Mouse (Mus musculus): ENCODE data around the gene Zfp655. TPM values are rescaled to one million over a fixed set of nuclear protein-coding genes. Genes with fewer than 3 reads are reported as not detected.

Gene Zfp655
- 10 to 100 TPM; 46.1 to 56.4 TPM for total RNA-seq (2023)

GRCm38 (mm10) chr5:145231367-145231871 lies at the start of gene Zfp655:
Gene Zfp655 (plus strand): TSS chr5:145231715.

DNA sequence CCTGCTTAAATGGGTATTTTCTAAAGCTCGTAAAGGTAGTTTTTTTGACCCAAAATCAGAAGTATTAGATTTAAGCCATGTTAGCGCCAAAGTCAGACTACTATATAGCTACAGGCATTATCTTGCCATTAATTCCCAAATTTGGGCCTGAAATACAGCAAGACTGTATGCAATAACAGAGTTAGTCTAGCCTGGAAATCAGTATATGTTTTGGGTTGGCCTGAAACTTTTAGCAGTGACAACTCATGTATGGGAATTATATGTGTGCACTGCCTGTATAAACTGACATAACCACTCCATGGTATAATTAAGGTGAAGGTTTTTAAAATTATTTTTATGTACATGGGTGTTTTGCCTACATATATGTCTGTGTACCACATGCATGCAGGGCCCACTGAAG lies 39.6 kb upstream of the Zfp655 start, which contains the start of gene Atp5j2:
Gene Atp5j2, minus strand, starts transcription at position 101 of the 400 bp plus-strand sequence.

GRCm38 (mm10) chr5:145201321-145201991 lies 30.1 kb upstream of the Zfp655 start, which contains the start of gene Zkscan14:
Gene Zkscan14 (minus strand): TSS chr5:145201868.

DNA sequence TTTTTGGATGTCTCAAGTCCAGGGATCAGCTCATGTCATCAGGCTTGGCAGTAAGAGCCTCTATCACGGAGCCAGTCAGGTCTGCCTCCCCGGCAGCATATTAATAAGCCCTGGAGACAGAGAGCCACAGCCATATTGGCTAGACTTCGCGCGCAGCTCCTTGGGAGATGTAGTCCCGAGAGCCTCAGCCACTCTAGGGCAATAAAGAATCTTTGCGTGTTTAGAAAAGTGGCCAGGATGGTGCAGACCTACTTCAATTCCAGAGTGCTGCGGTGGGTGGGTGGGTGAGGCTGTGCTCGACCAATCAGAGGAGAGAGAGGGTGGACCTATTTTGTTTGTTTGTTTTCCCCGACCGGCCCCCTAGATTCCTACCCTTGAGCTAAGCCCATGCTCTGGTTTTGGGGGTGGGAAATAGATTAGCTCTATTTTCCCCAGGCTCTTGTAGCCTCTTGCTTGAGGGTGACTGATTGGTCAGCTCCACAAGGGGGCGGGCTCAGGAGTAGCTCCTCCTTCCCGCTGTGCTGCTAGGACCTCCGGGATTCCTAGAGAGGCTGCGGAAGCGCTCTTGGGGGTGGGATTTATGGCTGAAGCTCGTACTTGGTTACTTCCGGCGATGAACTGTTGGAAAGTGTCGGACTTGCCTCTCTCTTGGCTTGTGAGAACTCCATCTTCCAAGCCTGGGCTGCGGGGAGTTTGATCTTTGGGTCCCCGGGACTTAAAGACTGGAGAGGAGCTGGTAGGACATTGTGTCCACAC lies 27.4 kb upstream of the Zfp655 start, which contains the start of gene Zkscan5:
Gene Zkscan5, plus strand, starts transcription at position 627 of the 756 bp plus-strand sequence.

DNA sequence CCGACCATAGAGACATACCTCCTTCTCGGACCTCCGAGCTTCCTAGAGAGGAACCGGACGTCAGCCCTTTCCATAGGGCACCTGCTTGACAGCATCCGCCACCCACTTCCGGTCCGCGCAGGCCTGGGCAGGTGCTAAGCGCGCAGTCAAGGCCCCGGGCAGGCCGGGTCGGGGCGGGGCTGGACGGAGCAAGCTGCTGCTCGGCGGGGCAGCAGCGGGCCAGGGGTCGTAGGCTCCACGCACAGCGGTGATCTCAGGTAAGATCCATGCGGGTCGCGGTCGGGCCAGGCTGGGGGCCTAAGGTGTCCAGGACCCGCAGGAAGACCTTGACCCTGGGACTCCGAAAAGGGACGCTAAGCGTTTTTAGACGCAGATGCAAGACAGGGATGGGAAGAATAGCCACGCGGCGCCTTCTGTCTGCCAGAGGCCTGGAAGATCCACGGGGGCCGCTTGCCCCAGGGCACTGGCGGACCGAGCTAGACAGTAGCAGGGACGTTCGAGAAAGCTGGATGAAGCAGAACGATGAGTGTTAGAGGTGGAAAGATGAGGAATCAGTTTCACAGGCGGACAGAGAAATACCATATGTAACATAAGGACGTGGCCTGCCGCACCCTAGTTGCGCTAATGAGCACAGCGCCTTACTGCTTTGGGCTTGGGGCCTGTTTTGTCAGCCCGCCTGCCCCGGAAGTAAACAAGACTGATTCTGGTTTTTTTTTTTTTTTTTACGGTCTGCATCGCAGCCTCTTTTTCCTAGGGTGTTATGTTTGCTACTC lies 49.0 kb downstream of the Zfp655 start, which contains the start of gene Zscan25:
Gene Zscan25, plus strand, starts transcription at position 130 of the 773 bp plus-strand sequence.

Other genes with a start within 250 kb of the Zfp655 start
- gene Gm4871, start 199.0 kb upstream of the Zfp655 start, total RNA-seq (2023) = not detected
- gene 1700018F24Rik, start 188.7 kb upstream of the Zfp655 start, total RNA-seq (2023) = not detected
- 10 to 100 TPM; 79.1 to 86.9 TPM for gene Arpc1a, start 147.9 kb upstream of the Zfp655 start, total RNA-seq (2023)
- not detected for gene Kpna7, start 147.7 kb upstream of the Zfp655 start, total RNA-seq (2023)
- 1,000 to 10,000 TPM in 1 of 2 experiments, 100 to 1,000 TPM in 1; 966 to 1,061 TPM for gene Arpc1b, start 117.5 kb upstream of the Zfp655 start, total RNA-seq (2023)
- gene Pdap1, start 91.5 kb upstream of the Zfp655 start, total RNA-seq (2023) = 10 to 100 TPM; 34.0 to 39.6 TPM
- gene Bud31, start 91.4 kb upstream of the Zfp655 start, total RNA-seq (2023) = 100 to 1,000 TPM; 123 to 126 TPM
- gene Ptcd1, start 64.6 kb upstream of the Zfp655 start, total RNA-seq (2023) = 10 to 100 TPM; 13.8 to 15.7 TPM
- gene Cpsf4, start 64.5 kb upstream of the Zfp655 start, total RNA-seq (2023) = 10 to 100 TPM; 29.3 to 29.5 TPM
- gene Atp5j2, start 39.7 kb upstream of the Zfp655 start, total RNA-seq (2023) = 100 to 1,000 TPM; 112 TPM
- 10 to 100 TPM; 12.5 to 14.7 TPM for gene Zkscan14, start 29.8 kb upstream of the Zfp655 start, total RNA-seq (2023)
- gene Zkscan5, start 27.2 kb upstream of the Zfp655 start, total RNA-seq (2023) = 1 to 10 TPM; 4.0 to 4.1 TPM
- 1 to 10 TPM; 7.8 to 8.1 TPM for gene Zscan25, start 48.8 kb downstream of the Zfp655 start, total RNA-seq (2023)
- gene Cyp3a57, start 113.6 kb downstream of the Zfp655 start, total RNA-seq (2023) = not detected
- not detected for gene Cyp3a16, start 238.0 kb downstream of the Zfp655 start, total RNA-seq (2023)